Mouse (Mus musculus) bone marrow macrophage, adult 2 months (primary cell): ENCODE data around the gene Lce1c.

Experiments
- CTCF ChIP-seq: IDR thresholded peaks from 2 replicates; pipeline ENCODE4 v1.5.1; 2012; ENCODE audit warnings: low read depth, mild to moderate bottlenecking, low read length, moderate library complexity
- POLR2A ChIP-seq: IDR thresholded peaks from 2 replicates; pipeline ENCODE4 v1.6.1; 2012; ENCODE audit warnings: mild to moderate bottlenecking, low read depth, low read length, borderline replicate concordance

DNA sequence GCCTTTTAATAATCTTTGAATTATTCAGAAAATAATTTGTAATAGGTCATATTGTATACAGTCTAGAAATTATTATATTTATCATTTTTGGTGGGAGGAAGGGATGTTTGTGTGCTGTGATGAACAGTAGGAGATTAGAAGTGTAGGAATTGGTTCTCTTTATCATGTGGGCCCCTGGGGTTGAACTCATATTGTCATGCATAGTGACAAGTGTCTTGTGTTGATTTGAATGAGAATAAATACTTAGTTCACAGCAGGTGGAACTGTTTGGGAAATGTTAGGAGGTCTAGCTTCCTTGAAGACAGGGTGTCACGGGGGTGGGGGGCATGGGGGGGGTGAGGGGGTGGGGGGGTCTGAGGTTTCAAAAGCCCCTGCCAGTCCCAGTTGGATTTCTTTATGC lies 15.6 kb downstream of the Lce1c start:
- TF ChIP-seq POLR2A (no peak), CTCF (no peak)
